Mouse (Mus musculus) heart, postnatal 4 days (tissue): ENCODE measurements around the gene Vmn2r42. TPM values are rescaled to one million over a fixed set of nuclear protein-coding genes. Genes with fewer than 3 reads are reported as not detected.
"Not testable (repeated sequence)": the region's sequence is repeated elsewhere in the genome, so short reads cannot be mapped to it uniquely, and the experiment has no call there.

ENCODE experiments used
- DNase-seq: peaks from one replicate; pipeline ENCODE4 v3.0.0; 2021
- total RNA-seq, 2 experiments: library from RNA; stranded (reverse); gene quantifications; 2 replicates each; pipeline ENCODE4 v1.2.3; 2021

The Vmn2r42 gene
- not detected for total RNA-seq

- not testable (repeated sequence) for DNase-seq
These were observed at the start of gene Vmn2r42 for GRCm38 (mm10) chr7:8200220-8200619. TSS of gene Vmn2r42 (minus strand) at chr7:8200320.

- DNase-seq: not testable (repeated sequence)
These were observed 38.6 kb downstream of the Vmn2r42 start, which contains the start of gene Vmn2r41 for GRCm38 (mm10) chr7:8161554-8161953. TSS of gene Vmn2r41 (minus strand) at chr7:8161654.

Other genes with a start within 250 kb of the Vmn2r42 start
- not detected for gene Vmn2r41, start 38.7 kb downstream of the Vmn2r42 start, total RNA-seq
- not detected for gene Vmn2r43, start 60.3 kb upstream of the Vmn2r42 start, total RNA-seq
- not detected for gene Vmn2r44, start 183.0 kb upstream of the Vmn2r42 start, total RNA-seq